Mouse (Mus musculus): ENCODE results near the gene Rapgef3. TPM values are rescaled to one million over a fixed set of nuclear protein-coding genes. Genes with fewer than 3 reads are reported as not detected.

Gene Rapgef3
- polyA plus RNA-seq, 1 experiment from 2014 or later = 18.7 TPM

DNA sequence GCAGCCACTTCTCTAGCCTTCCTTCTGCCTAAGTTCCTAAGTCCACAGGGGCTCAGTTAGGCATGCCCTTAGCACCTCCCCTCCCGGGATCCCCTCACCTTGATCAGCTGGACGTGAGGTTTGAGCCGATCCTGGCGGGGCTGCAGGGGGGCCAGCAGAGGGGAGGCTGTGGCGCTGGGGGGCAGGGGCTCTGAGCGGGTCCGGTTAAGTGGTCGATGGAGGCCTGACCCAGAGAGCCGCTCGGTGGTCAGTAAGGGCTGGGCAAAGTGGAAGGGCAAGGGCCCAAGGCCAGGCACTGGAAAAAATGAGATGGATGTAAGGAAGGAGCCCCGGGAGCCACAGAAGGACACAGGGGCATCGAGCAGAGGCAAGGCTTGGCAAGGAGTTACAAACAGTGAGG lies 40.1 kb upstream of the Rapgef3 start:
- Histone ChIP-seq H3K36me3 (ENCODE audit: insufficient read depth, low read length) (peaks cover 43% of the 10 kb centered on the region), H3K4me1 (ENCODE audit: insufficient read depth, low read depth, low read length) (peaks cover 8% of the 10 kb centered on the region; the same call in 1 of the 2 replicates), H3K9ac (replicated peaks; ENCODE audit: low read depth) (no peak overlapping the region), H3K4me3 (ENCODE audit: low read depth, low read length) (no peak overlapping the region), H3K4me2 (replicated peaks; ENCODE audit: low read depth, low read length) (no peak overlapping the region), H3K9me3 (ENCODE audit: low read length) (no peaks in the 10 kb centered on the region), H3K27ac (ENCODE audit: low read length) (no peak overlapping the region), H3K27me3 (replicated peaks; ENCODE audit: insufficient read depth, low read length) (no peaks in the 10 kb centered on the region)
- DNase-seq (ENCODE audit: low spot score) (no peak), ATAC-seq (no peak)
- TF ChIP-seq EP300 (IDR thresholded peaks at IDR 0.05) = no peak
- no peak for TF ChIP-seq CTCF (IDR thresholded peaks at IDR 0.05)
- WGBS = 72% methylated on average over 12 of the region's 12 CpGs

DNA sequence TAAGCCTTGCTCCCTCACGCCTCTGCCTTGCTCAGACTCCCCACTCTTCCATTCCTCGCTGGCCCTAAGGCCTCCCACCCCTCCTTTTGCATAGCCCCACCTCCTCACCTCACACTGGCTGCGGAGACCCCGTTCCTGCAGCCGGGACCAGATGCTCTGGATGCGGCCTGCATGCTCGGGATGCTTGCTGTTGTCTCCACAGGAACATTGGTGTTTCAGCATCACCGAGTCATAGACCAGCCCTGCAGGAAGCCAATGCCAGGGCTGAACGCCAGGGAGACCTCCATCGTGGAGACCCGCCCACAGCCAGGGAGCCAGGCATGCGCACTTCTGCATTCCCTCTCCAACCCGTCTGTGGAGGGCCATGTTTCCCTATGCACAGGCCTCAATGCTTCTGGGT lies 34.8 kb upstream of the Rapgef3 start:
- H3K27me3 ChIP-seq (replicated peaks; ENCODE audit: insufficient read depth, low read length) = no peaks in the 10 kb centered on the region
- 41% methylated on average over 13 of the region's 13 CpGs for WGBS
- H3K27ac ChIP-seq (ENCODE audit: low read length) = no peak overlapping the region
- H3K4me1 ChIP-seq (ENCODE audit: insufficient read depth, low read depth, low read length) = no peaks in the 10 kb centered on the region
- H3K9ac ChIP-seq (replicated peaks; ENCODE audit: low read depth) = no peak overlapping the region
- ATAC-seq (no peak), DNase-seq (ENCODE audit: low spot score) (no peak)
- TF ChIP-seq CTCF (IDR thresholded peaks at IDR 0.05) = no peak
- TF ChIP-seq EP300 (IDR thresholded peaks at IDR 0.05) = no peak
- H3K9me3 ChIP-seq (ENCODE audit: low read length) = no peaks in the 10 kb centered on the region
- no peak overlapping the region for H3K4me3 ChIP-seq (ENCODE audit: low read depth, low read length)
- H3K36me3 ChIP-seq (ENCODE audit: insufficient read depth, low read length) = peaks cover 53% of the 10 kb centered on the region
- no peak overlapping the region for H3K4me2 ChIP-seq (replicated peaks; ENCODE audit: low read depth, low read length)

GRCm38 (mm10) chr15:97801811-97802210 lies 34.0 kb upstream of the Rapgef3 start:
- Histone ChIP-seq H3K27ac (ENCODE audit: low read length) (no peak overlapping the region), H3K27me3 (replicated peaks; ENCODE audit: insufficient read depth, low read length) (no peaks in the 10 kb centered on the region), H3K4me1 (ENCODE audit: insufficient read depth, low read depth, low read length) (no peaks in the 10 kb centered on the region), H3K4me2 (replicated peaks; ENCODE audit: low read depth, low read length) (no peak overlapping the region), H3K36me3 (ENCODE audit: insufficient read depth, low read length) (peaks cover 55% of the 10 kb centered on the region; the same call in 1 of the 2 replicates), H3K4me3 (ENCODE audit: low read depth, low read length) (no peak overlapping the region), H3K9ac (replicated peaks; ENCODE audit: low read depth) (no peak overlapping the region), H3K9me3 (ENCODE audit: low read length) (no peaks in the 10 kb centered on the region)
- TF ChIP-seq CTCF (IDR thresholded peaks at IDR 0.05) = no peak
- no peak for TF ChIP-seq EP300 (IDR thresholded peaks at IDR 0.05)
- WGBS = 85% methylated on average over 7 of the region's 7 CpGs
- ATAC-seq (no peak), DNase-seq (ENCODE audit: low spot score) (no peak)

GRCm38 (mm10) chr15:97800853-97801252 lies 33.1 kb upstream of the Rapgef3 start:
- H3K9me3 ChIP-seq (ENCODE audit: low read length) = no peaks in the 10 kb centered on the region
- 93% methylated on average over 11 of the region's 13 CpGs for WGBS
- DNase-seq (ENCODE audit: low spot score) (no peak), ATAC-seq (no peak)
- H3K4me1 ChIP-seq (ENCODE audit: insufficient read depth, low read depth, low read length) = no peaks in the 10 kb centered on the region
- TF ChIP-seq EP300 (IDR thresholded peaks at IDR 0.05) = no peak
- no peak for TF ChIP-seq CTCF (IDR thresholded peaks at IDR 0.05)
- H3K4me3 ChIP-seq (ENCODE audit: low read depth, low read length) = no peak overlapping the region
- peaks cover 61% of the 10 kb centered on the region; the same call in 1 of the 2 replicates for H3K36me3 ChIP-seq (ENCODE audit: insufficient read depth, low read length)
- H3K27ac ChIP-seq (ENCODE audit: low read length) = no peak overlapping the region
- H3K9ac ChIP-seq (replicated peaks; ENCODE audit: low read depth) = no peak overlapping the region
- H3K4me2 ChIP-seq (replicated peaks; ENCODE audit: low read depth, low read length) = no peak overlapping the region
- no peaks in the 10 kb centered on the region for H3K27me3 ChIP-seq (replicated peaks; ENCODE audit: insufficient read depth, low read length)

DNA sequence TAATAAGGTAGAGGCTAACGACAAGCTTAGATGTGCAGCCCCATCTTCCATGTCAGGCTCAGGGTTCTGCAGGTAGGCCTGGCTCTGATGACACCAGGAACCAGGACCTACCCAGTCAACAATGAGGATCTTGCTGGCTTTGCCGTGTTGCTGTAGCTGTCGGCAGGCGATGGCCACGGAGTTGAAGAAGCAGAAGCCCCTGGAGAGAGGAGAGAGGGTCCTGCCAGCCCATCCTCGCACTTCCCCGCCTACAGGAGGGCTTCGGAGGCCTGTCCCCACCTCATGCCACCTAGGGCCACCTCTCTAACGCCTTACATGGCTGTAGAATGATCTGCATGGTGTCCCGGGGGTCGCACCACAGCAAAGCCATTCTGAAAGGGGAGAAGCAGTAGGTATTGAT lies 31.7 kb upstream of the Rapgef3 start:
- H3K9me3 ChIP-seq (ENCODE audit: low read length) = no peaks in the 10 kb centered on the region
- WGBS = 93% methylated on average over 11 of the region's 11 CpGs
- H3K4me1 ChIP-seq (ENCODE audit: insufficient read depth, low read depth, low read length) = no peaks in the 10 kb centered on the region
- no peak overlapping the region for H3K27ac ChIP-seq (ENCODE audit: low read length)
- ATAC-seq (no peak), DNase-seq (ENCODE audit: low spot score) (no peak)
- TF ChIP-seq EP300 (IDR thresholded peaks at IDR 0.05) = no peak
- TF ChIP-seq CTCF (IDR thresholded peaks at IDR 0.05) = no peak
- no peak overlapping the region for H3K4me2 ChIP-seq (replicated peaks; ENCODE audit: low read depth, low read length)
- H3K27me3 ChIP-seq (replicated peaks; ENCODE audit: insufficient read depth, low read length) = no peaks in the 10 kb centered on the region
- peaks cover 69% of the 10 kb centered on the region for H3K36me3 ChIP-seq (ENCODE audit: insufficient read depth, low read length)
- no peak overlapping the region for H3K4me3 ChIP-seq (ENCODE audit: low read depth, low read length)
- H3K9ac ChIP-seq (replicated peaks; ENCODE audit: low read depth) = no peak overlapping the region

DNA sequence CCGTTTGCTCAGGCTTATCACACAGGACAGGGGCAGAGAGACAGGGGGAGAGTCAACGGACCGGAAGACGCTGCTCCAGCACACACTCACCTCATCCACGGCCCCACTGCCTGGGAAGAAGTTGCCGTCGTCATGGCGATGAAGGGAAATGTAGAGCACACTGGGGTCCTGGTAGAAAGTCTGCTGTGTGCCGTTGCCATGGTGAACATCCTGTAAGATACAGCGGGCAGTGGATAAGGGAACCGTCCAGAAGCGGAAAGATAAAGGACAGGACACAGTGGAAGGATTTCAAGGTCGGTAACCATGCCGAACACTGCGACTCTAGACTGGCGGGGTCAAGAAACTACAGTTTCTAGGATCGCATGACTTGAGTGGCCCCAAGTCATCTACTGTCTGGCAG lies 30.4 kb upstream of the Rapgef3 start:
- Histone ChIP-seq H3K27me3 (replicated peaks; ENCODE audit: insufficient read depth, low read length) (no peaks in the 10 kb centered on the region), H3K4me1 (ENCODE audit: insufficient read depth, low read depth, low read length) (no peaks in the 10 kb centered on the region), H3K4me2 (replicated peaks; ENCODE audit: low read depth, low read length) (no peak overlapping the region), H3K36me3 (ENCODE audit: insufficient read depth, low read length) (peaks cover 80% of the 10 kb centered on the region), H3K9ac (replicated peaks; ENCODE audit: low read depth) (no peak overlapping the region), H3K9me3 (ENCODE audit: low read length) (no peaks in the 10 kb centered on the region), H3K4me3 (ENCODE audit: low read depth, low read length) (no peak overlapping the region), H3K27ac (ENCODE audit: low read length) (no peak overlapping the region)
- WGBS = 61% methylated on average over 17 of the region's 17 CpGs
- DNase-seq (ENCODE audit: low spot score) (no peak), ATAC-seq (no peak)
- TF ChIP-seq EP300 (IDR thresholded peaks at IDR 0.05) = no peak
- no peak for TF ChIP-seq CTCF (IDR thresholded peaks at IDR 0.05)

All from lung, postnatal 0 days (tissue).